Mouse (Mus musculus) C2C12 (cell line): ENCODE data around the gene Radil.

Experiments used
- CEBPB ChIP-seq: IDR thresholded peaks from one replicate; pipeline ENCODE4 v1.6.1; 2011; ENCODE audit warnings: low read depth, mild to moderate bottlenecking, control low read depth, moderate library complexity
- CTCF ChIP-seq: IDR thresholded peaks from one replicate; pipeline ENCODE4 v1.5.1; 2011; ENCODE audit not compliant: control insufficient read depth, insufficient read depth, insufficient read length
- FOSL1 ChIP-seq: IDR thresholded peaks from one replicate; pipeline ENCODE4 v1.8.0; 2011; ENCODE audit warnings: mild to moderate bottlenecking, low read length; ENCODE audit not compliant: poor library complexity, insufficient read depth, severe bottlenecking

DNA sequence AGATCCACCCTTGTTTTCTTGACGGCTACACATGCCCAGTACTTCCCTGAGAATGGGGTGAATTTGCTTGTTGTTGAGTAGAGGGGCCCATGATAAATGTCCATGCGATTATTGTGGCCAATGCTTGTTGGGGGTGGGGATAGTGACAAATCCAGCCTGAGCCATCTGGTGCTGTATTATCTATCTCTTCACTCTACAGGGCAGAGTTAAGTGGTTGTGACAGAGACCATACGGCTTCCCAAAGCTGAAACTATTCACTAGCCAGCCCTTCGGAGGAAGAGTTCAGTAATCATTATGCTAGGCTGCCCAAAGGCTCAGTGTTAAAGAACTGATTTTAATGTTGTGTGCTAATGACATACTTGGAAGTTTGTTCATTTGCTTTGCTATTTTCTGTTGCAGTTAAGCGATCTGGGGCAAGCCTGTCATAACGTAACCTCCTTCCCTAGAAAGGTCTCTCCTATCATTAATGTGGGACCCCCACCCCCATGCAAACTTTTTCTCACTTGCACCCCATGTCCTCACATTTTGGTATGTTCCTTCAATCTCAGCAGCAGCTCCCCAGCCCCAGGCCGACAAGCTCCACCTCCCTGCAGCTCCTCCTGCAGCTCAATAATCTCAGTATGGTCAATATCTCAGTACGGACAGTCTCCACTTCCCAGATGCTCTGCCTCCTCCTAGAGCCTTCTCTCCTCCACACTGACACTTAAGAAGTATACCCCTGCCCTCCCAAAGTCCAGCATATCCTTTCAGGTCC lies 26.0 kb downstream of the Radil start:
- TF ChIP-seq CTCF: no peak
- TF ChIP-seq CEBPB: no peak
- no peak for TF ChIP-seq FOSL1
